ENCODE assay signal across 10 mouse cellular contexts in the genomic region with DNA sequence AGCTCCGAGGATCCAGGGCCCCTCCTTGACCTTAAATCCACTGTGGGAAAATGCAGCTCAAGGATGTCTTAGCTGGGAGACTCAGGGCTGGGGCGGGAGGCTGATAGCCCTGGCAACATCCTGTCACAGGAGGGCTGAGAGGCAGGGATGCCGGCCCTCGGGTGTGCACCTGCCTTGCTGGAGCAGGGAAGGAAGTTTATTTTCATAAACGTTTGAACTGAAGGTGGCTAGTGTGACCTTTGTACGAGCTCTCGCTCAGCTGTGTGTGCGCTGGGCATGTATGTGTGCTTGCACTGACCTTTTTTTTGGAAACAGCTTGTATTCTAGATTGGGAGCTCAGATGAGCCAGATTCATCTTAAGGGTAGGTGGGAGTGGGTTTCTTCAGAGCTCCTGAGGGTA. TPM values are rescaled to one million over a fixed set of nuclear protein-coding genes. Genes with fewer than 3 reads are reported as not detected.
DNase-seq lines count a peak whose midpoint lies in the region; ATAC-seq and TF ChIP-seq lines count a peak whose summit lies in the region.
"Had no signal": no experiment of that assay in that cellular context is flagged by ENCODE, and none has a peak within 500 bp of the region (broad histone marks: within the 10 kb centered on the region; RNA-seq: fewer than 3 reads in every experiment).

No protein-coding gene starts in this region.

- no peak for TF ChIP-seq POLR2A in kidney, adult 2 months (IDR thresholded peaks at IDR 0.05; ENCODE audit: low read depth, low read length)

- H3K4me1 ChIP-seq in embryonic facial prominence, embryonic 15.5 days: peaks cover 32% of the 10 kb centered on the region
- H3K4me1 ChIP-seq in embryonic facial prominence, embryonic 10.5 days: peaks cover 25% of the 10 kb centered on the region
- H3K4me1 ChIP-seq in lung, embryonic 14.5 days (ENCODE audit: insufficient read depth): peaks cover 17% of the 10 kb centered on the region
- H3K4me1 ChIP-seq in kidney, adult 2 months (ENCODE audit: control insufficient read depth, insufficient read depth, low read length): peaks cover 27% of the 10 kb centered on the region
- peaks cover 18% of the 10 kb centered on the region for H3K4me1 ChIP-seq in neural tube, embryonic 15.5 days

- ATAC-seq in embryonic facial prominence, embryonic 15.5 days (ENCODE audit: insufficient number of reproducible peaks, low FRiP score, low TSS enrichment, low read depth): no peak
- ATAC-seq in lung, embryonic 14.5 days (ENCODE audit: insufficient read depth): peak; percentile 14; the same call in 1 of the 2 replicates
- no peak for ATAC-seq in neural tube, embryonic 15.5 days (ENCODE audit: low FRiP score)

- no peak overlapping the region for H3K4me3 ChIP-seq in embryonic facial prominence, embryonic 15.5 days (replicated peaks)
- no peak overlapping the region for H3K4me3 ChIP-seq in embryonic facial prominence, embryonic 10.5 days
- H3K4me3 ChIP-seq in lung, embryonic 14.5 days (ENCODE audit: low read depth, low read length): no peak overlapping the region
- no peak overlapping the region for H3K4me3 ChIP-seq in kidney, adult 2 months (ENCODE audit: insufficient read depth, low read depth, low read length)
- no peak overlapping the region for H3K4me3 ChIP-seq in neural tube, embryonic 15.5 days (replicated peaks)

- 64% methylated on average over 8 of the region's 8 CpGs for WGBS in embryonic facial prominence, embryonic 15.5 days
- 52% methylated on average over 8 of the region's 8 CpGs for WGBS in embryonic facial prominence, embryonic 10.5 days
- WGBS in lung, embryonic 14.5 days: 22% methylated on average over 8 of the region's 8 CpGs
- 28% methylated on average over 8 of the region's 8 CpGs for WGBS in kidney, adult 2 months
- 40% methylated on average over 8 of the region's 8 CpGs for WGBS in neural tube, embryonic 15.5 days

- DNase-seq in embryonic facial prominence, embryonic 10.5 days (ENCODE audit: low spot score): no peak
- DNase-seq in lung, embryonic 14.5 days: no peak
- no peak for DNase-seq in lung, postnatal 25 days (ENCODE audit: low spot score)
- peak; percentile 73 for DNase-seq in kidney, adult 2 months
- no peak for DNase-seq in testis, postnatal 10 days (ENCODE audit: low spot score)
- no peak for DNase-seq in gastrocnemius, postnatal 10 days
- DNase-seq: retina, postnatal 1 day had no signal

- H3K27me3 ChIP-seq in embryonic facial prominence, embryonic 15.5 days: no peaks in the 10 kb centered on the region
- H3K27me3 ChIP-seq in embryonic facial prominence, embryonic 10.5 days (replicated peaks; ENCODE audit: low read depth, poor library complexity, severe bottlenecking): no peaks in the 10 kb centered on the region; the same call in 1 of the 2 replicates
- H3K27me3 ChIP-seq in lung, embryonic 14.5 days (ENCODE audit: insufficient read depth, low read length): no peaks in the 10 kb centered on the region
- H3K27me3 ChIP-seq in kidney, adult 2 months (replicated peaks; ENCODE audit: control insufficient read depth, insufficient read depth, low read length): no peaks in the 10 kb centered on the region
- H3K27me3 ChIP-seq in neural tube, embryonic 15.5 days (replicated peaks): no peaks in the 10 kb centered on the region

- H3K9ac ChIP-seq in embryonic facial prominence, embryonic 15.5 days: no peak overlapping the region
- H3K9ac ChIP-seq in lung, embryonic 14.5 days: no peak overlapping the region
- no peak overlapping the region for H3K9ac ChIP-seq in neural tube, embryonic 15.5 days (replicated peaks)

- H3K4me2 ChIP-seq in embryonic facial prominence, embryonic 15.5 days (replicated peaks): no peak overlapping the region
- no peak overlapping the region for H3K4me2 ChIP-seq in lung, embryonic 14.5 days
- H3K4me2 ChIP-seq in neural tube, embryonic 15.5 days: no peak overlapping the region

- H3K27ac ChIP-seq in embryonic facial prominence, embryonic 15.5 days (replicated peaks): 0 out of 2 replicates have a peak overlapping the region, but pooled peaks have one; percentile 34
- no peak overlapping the region for H3K27ac ChIP-seq in embryonic facial prominence, embryonic 10.5 days (replicated peaks)
- peak overlapping the region; percentile 71 for H3K27ac ChIP-seq in lung, embryonic 14.5 days (ENCODE audit: low read depth)
- peak overlapping the region; percentile 37 for H3K27ac ChIP-seq in kidney, adult 2 months (ENCODE audit: insufficient read depth, low read depth, low read length)
- H3K27ac ChIP-seq in neural tube, embryonic 15.5 days (replicated peaks): peak overlapping the region; percentile 33; the same call in 1 of the 2 replicates
- H3K27ac ChIP-seq: macrophage had no signal

- no peaks in the 10 kb centered on the region for H3K9me3 ChIP-seq in embryonic facial prominence, embryonic 15.5 days (replicated peaks)
- H3K9me3 ChIP-seq in embryonic facial prominence, embryonic 10.5 days: no peaks in the 10 kb centered on the region
- H3K9me3 ChIP-seq in lung, embryonic 14.5 days (ENCODE audit: low read depth, low read length): no peaks in the 10 kb centered on the region
- no peaks in the 10 kb centered on the region for H3K9me3 ChIP-seq in neural tube, embryonic 15.5 days (replicated peaks)

- no peaks in the 10 kb centered on the region for H3K36me3 ChIP-seq in embryonic facial prominence, embryonic 15.5 days
- peaks cover 15% of the 10 kb centered on the region; the same call in 1 of the 2 replicates for H3K36me3 ChIP-seq in embryonic facial prominence, embryonic 10.5 days (replicated peaks)
- H3K36me3 ChIP-seq in lung, embryonic 14.5 days (ENCODE audit: insufficient read depth): peaks cover 2% of the 10 kb centered on the region; the same call in 1 of the 2 replicates
- no peaks in the 10 kb centered on the region for H3K36me3 ChIP-seq in kidney, adult 2 months (ENCODE audit: control insufficient read depth, insufficient read depth, low read length)
- H3K36me3 ChIP-seq in neural tube, embryonic 15.5 days: no peaks in the 10 kb centered on the region

- no peak for TF ChIP-seq CTCF in lung, embryonic 14.5 days (IDR thresholded peaks at IDR 0.05; ENCODE audit: low read depth)
- no peak for TF ChIP-seq CTCF in kidney, adult 2 months (conservative IDR thresholded peaks at IDR 0.05; ENCODE audit: insufficient read depth, insufficient read length, low read depth, low read length)

RNA-seq across cellular contexts. Expression of gene Ift43, which starts 21.5 kb away (rescaled TPM):
- 83.6 and 97.9 TPM in 2 replicates for polyA plus RNA-seq in embryonic facial prominence, embryonic 15.5 days (2015; fragmentation: Nextera tagmentation; extraction: Ambion mirVana)
- 62.4 and 64.8 TPM in 2 replicates for polyA plus RNA-seq in embryonic facial prominence, embryonic 10.5 days (2016; fragmentation: Nextera tagmentation; extraction: Ambion mirVana)
- 88.1 and 88.3 TPM in 2 replicates for polyA plus RNA-seq in lung, embryonic 14.5 days (2014; fragmentation: Nextera tagmentation; extraction: Ambion mirVana)
- 21.9 and 27.3 TPM in 2 replicates for polyA plus RNA-seq in kidney, adult 2 months (2012; rRNA removed)
- polyA plus RNA-seq in neural tube, embryonic 15.5 days (2015; fragmentation: Nextera tagmentation; extraction: Ambion mirVana): 35.2 and 40.1 TPM in 2 replicates
- total RNA-seq in gastrocnemius, postnatal 10 days (2021): 10 to 100 TPM; 12.2 to 19.2 TPM

RNA-seq across cellular contexts. Expression of gene Tgfb3, which starts 25.0 kb away (rescaled TPM):
- 67.5 and 71.6 TPM in 2 replicates for polyA plus RNA-seq in embryonic facial prominence, embryonic 15.5 days (2015; fragmentation: Nextera tagmentation; extraction: Ambion mirVana)
- polyA plus RNA-seq in embryonic facial prominence, embryonic 10.5 days (2016; fragmentation: Nextera tagmentation; extraction: Ambion mirVana): 10.7 and 14.4 TPM in 2 replicates
- polyA plus RNA-seq in lung, embryonic 14.5 days (2014; fragmentation: Nextera tagmentation; extraction: Ambion mirVana): 46.1 and 50.5 TPM in 2 replicates
- 2.6 and 3.3 TPM in 2 replicates for polyA plus RNA-seq in kidney, adult 2 months (2012; rRNA removed)
- 5.8 and 9.8 TPM in 2 replicates for polyA plus RNA-seq in neural tube, embryonic 15.5 days (2015; fragmentation: Nextera tagmentation; extraction: Ambion mirVana)
- total RNA-seq in gastrocnemius, postnatal 10 days (2021): 10 to 100 TPM; 41.4 to 46.1 TPM
